Mouse (Mus musculus) liver, embryonic 14.5 days (tissue): ENCODE measurements around the gene Chrnb4. TPM values are rescaled to one million over a fixed set of nuclear protein-coding genes. Genes with fewer than 3 reads are reported as not detected.

Experiments used
- ATAC-seq: fragments of 200-750 bp; cut with Nextera tagmentation; 2 replicates; pipeline ENCODE4 v1.8.0; 2017; ENCODE audit warnings: moderate number of reproducible peaks, mild to moderate bottlenecking, moderate library complexity; ENCODE audit not compliant: insufficient read depth
- DNase-seq, 3 experiments: peaks; one replicate each; pipeline ENCODE4 v3.0.0-alpha.2; 2012 to 2013; ENCODE audit warnings: low read depth in 3 of 3, low spot score in 3 of 3
- H3K27ac ChIP-seq: fragments of 300-500 bp; sonication (generic); 2 replicates; pipeline ENCODE4 v1.5.1; 2014; ENCODE audit warnings: moderate library complexity, mild to moderate bottlenecking, control low read depth, inconsistent platforms
- H3K27me3 ChIP-seq: fragments of 300-500 bp; sonication (generic); 2 replicates; pipeline ENCODE4 v1.6.1; 2014; ENCODE audit warnings: mild to moderate bottlenecking, low read length, moderate library complexity; ENCODE audit not compliant: control insufficient read depth, insufficient read depth
- H3K36me3 ChIP-seq: fragments of 300-500 bp; sonication (generic); replicated peaks from 2 replicates; pipeline ENCODE4 v1.6.1; 2014; ENCODE audit warnings: low read depth; ENCODE audit not compliant: control insufficient read depth, insufficient read depth
- H3K4me1 ChIP-seq, 2 experiments: fragments of 200-500 bp in 1 of 2; fragments of 300-500 bp in 1 of 2; sonication (generic) in 1 of 2; replicated peaks; 2 replicates each; pipeline ENCODE4 v1.6.1; 2012 to 2014; ENCODE audit warnings: antibody characterized with exemption in 1 of 2, inconsistent platforms in 1 of 2, low read length in 1 of 2; ENCODE audit not compliant: control insufficient read depth in 2 of 2, insufficient read depth in 2 of 2
- H3K4me2 ChIP-seq: fragments of 300-500 bp; sonication (generic); 2 replicates; pipeline ENCODE4 v1.6.1; 2014; ENCODE audit warnings: low read depth, mild to moderate bottlenecking, control low read depth, moderate library complexity
- H3K4me3 ChIP-seq, 2 experiments: fragments of 200-500 bp in 1 of 2; fragments of 300-500 bp in 1 of 2; sonication (generic) in 1 of 2; 2 replicates each; pipeline ENCODE4 v1.5.1; 2012 to 2014; ENCODE audit warnings: low read depth in 2 of 2, low read length in 2 of 2, mild to moderate bottlenecking in 2 of 2, control low read depth in 1 of 2, inconsistent platforms in 1 of 2, moderate library complexity in 1 of 2; ENCODE audit not compliant: insufficient read depth in 1 of 2
- H3K9ac ChIP-seq: fragments of 300-500 bp; sonication (generic); replicated peaks from 2 replicates; pipeline ENCODE4 v1.6.1; 2014; ENCODE audit warnings: mild to moderate bottlenecking, control low read depth, moderate library complexity
- H3K9me3 ChIP-seq: fragments of 300-500 bp; sonication (generic); 2 replicates; pipeline ENCODE4 v1.6.1; 2016; ENCODE audit warnings: low read length, mixed read lengths; ENCODE audit not compliant: control insufficient read depth
- CTCF ChIP-seq: IDR thresholded peaks from 2 replicates; pipeline ENCODE4 v1.5.1; 2016; ENCODE audit warnings: antibody characterized with exemption, low read depth, control low read depth
- EP300 ChIP-seq: IDR thresholded peaks from 2 replicates; pipeline ENCODE4 v1.6.1; 2016; ENCODE audit warnings: antibody characterized with exemption, low read depth
- WGBS: fragments of 180-500 bp; shearing (Covaris S2); extraction: QIAGEN DNeasy Blood & Tissue Kit; methylation state at CpG from one replicate; pipeline ENCODE4 v1.1.7; 2014; ENCODE audit not compliant: insufficient replicate concordance; 5-methylcytosine and 5-hydroxymethylcytosine counted together
- polyA plus RNA-seq, 2 experiments: library from polyadenylated mRNA; depleted of rRNA in 1 of 2; stranded (reverse) in 1 of 2; unstranded in 1 of 2; fragments of >200 nt; fragmentation: Nextera tagmentation in 1 of 2; extraction: Ambion mirVana in 1 of 2; gene quantifications; 2 replicates each; pipeline versions ENCODE4 v1.2.1 to v1.2.3; 2012 to 2014

The Chrnb4 gene
- polyA plus RNA-seq (2012; rRNA removed) (0.02 TPM in 1 of 2 replicates, not detected in the other), polyA plus RNA-seq (2014; fragmentation: Nextera tagmentation; extraction: Ambion mirVana) (not detected in 2 replicates)

DNA sequence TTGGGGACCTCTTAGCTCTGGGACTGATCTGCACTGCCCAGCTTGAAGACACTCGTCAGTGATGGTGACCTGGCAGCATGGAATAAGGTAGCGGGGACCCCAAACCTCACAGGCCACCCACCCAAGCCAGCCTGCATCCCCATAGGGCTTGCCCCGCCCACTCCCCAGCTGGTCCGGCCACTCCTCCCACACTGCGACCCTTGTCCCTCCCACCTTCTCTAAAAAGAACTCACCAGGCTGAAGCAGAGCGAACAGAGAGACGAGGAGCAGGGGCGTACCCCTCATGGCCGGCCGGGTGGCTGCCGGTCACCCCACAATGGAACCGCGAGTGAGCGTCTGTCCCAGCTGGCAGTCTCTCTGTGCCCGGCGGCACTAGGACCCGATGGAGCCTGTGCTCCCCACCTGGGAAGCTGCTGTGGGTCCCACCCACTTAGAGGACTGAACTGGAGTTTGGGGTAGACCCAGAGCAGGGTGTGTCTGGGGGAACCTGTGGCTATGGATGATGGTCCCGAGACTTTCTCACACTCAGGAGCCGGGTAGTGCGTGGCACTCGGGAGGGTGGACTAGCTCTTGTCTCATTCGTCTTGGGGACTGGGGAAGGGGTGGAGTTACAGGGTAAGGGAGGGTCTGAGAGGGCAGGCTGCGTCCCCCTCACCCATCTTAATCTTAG is at the start of gene Chrnb4:
Gene Chrnb4 (minus strand): TSS at position 569 of the 670 bp plus-strand sequence.
- Histone ChIP-seq H3K4me2 (peak within 1 kb of the TSS; percentile 48), H3K9me3 (no peaks in the 10 kb centered on the region), H3K36me3 (no peaks in the 10 kb centered on the region), H3K27me3 (no peaks in the 10 kb centered on the region; the same call in 1 of the 2 replicates), H3K4me3 (peak within 1 kb of the TSS; percentile 25 to 37), H3K27ac (no peak within 1 kb of the TSS), H3K9ac (no peak within 1 kb of the TSS), H3K4me1 (no peaks in the 10 kb centered on the region)
- DNase-seq (no peak), ATAC-seq (no peak)
- 1% methylated on average over 23 of the region's 23 CpGs for WGBS
- TF ChIP-seq EP300 (no peak), CTCF (no peak)

DNA sequence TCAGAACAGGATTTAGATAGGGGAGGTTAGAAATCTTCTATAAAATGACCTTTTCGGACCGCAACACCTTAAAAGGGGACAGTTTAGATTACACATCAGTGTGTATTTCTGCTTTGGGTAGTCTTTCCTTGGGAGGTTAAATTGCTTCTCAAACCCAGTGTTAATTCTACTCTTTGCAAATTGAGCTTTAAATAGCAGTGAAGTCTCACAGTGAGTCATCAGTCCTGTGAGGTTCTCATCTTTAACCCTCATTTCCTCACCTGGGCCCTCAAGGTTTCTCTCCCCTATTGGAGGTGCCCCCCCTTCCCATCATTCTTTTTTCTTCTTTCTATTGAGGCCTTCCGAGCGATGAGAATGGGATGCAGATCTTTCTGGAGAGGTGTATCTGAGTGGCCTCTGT is 48.3 kb upstream of the Chrnb4 start:
- DNase-seq (no peak), ATAC-seq (no peak)
- WGBS = 80% methylated on average over 4 of the region's 4 CpGs
- no peak for TF ChIP-seq CTCF
- no peak for TF ChIP-seq EP300
- Histone ChIP-seq H3K9ac (no peak overlapping the region), H3K36me3 (no peaks in the 10 kb centered on the region), H3K27me3 (no peaks in the 10 kb centered on the region), H3K27ac (no peak overlapping the region), H3K4me2 (no peak overlapping the region), H3K4me1 (no peaks in the 10 kb centered on the region), H3K9me3 (no peaks in the 10 kb centered on the region), H3K4me3 (no peak overlapping the region)

DNA sequence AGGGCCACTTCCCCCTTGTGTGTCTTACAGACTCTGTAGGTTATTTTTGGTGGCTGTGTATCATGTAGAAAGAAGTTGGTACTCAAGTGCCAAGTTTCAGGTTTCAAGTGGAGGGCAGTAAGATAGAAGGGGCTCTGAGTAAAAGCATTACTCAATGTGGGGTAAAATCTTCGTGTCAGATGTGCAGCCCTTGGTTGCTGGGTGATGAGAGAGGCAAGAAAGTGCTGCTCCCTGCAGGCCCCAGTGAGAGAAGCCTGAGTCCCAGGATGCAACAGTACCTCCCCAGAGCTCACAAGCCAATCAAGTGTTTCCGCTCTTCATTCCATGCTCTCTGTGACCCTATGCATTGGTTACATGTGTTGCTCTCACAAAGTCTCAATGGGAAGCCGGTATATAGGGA is 47.5 kb upstream of the Chrnb4 start:
- no peak for TF ChIP-seq EP300
- TF ChIP-seq CTCF = no peak
- WGBS = 42% methylated on average over 3 of the region's 3 CpGs
- Histone ChIP-seq H3K4me3 (no peak overlapping the region), H3K36me3 (no peaks in the 10 kb centered on the region), H3K9me3 (no peaks in the 10 kb centered on the region), H3K27ac (no peak overlapping the region), H3K4me2 (no peak overlapping the region), H3K9ac (no peak overlapping the region), H3K4me1 (no peaks in the 10 kb centered on the region), H3K27me3 (no peaks in the 10 kb centered on the region)
- ATAC-seq (no peak), DNase-seq (no peak)

DNA sequence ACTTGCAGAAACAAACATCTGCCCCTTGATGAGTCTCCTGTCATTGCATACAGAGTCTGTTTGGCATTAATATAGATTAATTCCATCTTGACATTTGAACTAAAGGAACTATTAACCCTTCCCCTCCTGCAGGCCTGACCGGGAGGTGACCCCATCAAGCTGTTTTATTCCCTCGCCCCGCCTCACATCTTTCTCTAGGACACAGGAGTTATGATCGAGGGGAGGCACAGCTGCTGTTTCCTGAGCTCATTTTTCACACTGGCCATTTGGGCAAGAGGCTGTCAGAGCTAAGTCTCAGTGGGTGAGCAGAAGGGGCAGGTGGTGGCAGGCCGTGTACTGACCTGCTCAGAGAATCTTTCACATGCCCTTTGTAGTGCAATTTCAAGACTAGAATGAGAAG is 41.6 kb upstream of the Chrnb4 start:
- ATAC-seq (no peak), DNase-seq (no peak)
- Histone ChIP-seq H3K9ac (no peak overlapping the region), H3K4me2 (no peak overlapping the region), H3K9me3 (no peaks in the 10 kb centered on the region), H3K4me3 (no peak overlapping the region), H3K36me3 (no peaks in the 10 kb centered on the region), H3K27me3 (no peaks in the 10 kb centered on the region), H3K27ac (no peak overlapping the region), H3K4me1 (no peaks in the 10 kb centered on the region)
- TF ChIP-seq EP300 (no peak), CTCF (no peak)
- 47% methylated on average over 5 of the region's 5 CpGs for WGBS

DNA sequence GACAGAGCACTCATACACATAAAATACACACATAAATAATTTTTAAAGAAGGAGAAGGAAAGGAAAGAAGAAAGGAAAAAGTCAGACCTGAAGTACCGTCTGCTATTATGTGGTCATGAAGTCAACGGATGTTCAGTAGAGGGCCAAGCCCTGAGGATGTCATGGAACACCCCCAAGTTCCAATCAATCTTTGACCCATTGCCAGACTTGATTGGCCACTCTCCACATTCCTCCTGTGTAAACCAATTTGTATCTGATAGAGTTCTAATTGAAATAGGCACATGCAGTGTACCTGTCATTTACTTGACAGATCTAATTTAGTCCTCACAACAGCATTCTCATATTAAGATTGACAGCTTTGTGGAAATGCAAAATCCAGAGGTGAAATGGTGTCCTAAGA is 40.6 kb upstream of the Chrnb4 start:
- Histone ChIP-seq H3K4me3 (no peak overlapping the region), H3K27me3 (no peaks in the 10 kb centered on the region), H3K4me2 (no peak overlapping the region), H3K9ac (no peak overlapping the region), H3K9me3 (no peaks in the 10 kb centered on the region), H3K4me1 (no peaks in the 10 kb centered on the region), H3K27ac (no peak overlapping the region), H3K36me3 (no peaks in the 10 kb centered on the region)
- ATAC-seq (no peak), DNase-seq (no peak)
- TF ChIP-seq CTCF = no peak
- no peak for TF ChIP-seq EP300
- 62% methylated on average over 2 of the region's 2 CpGs for WGBS
